Comparison of ENCODE assay signal across 21 mouse cellular contexts in genomic region chr6:121402661-121403244, GRCm38 (mm10). TPM values are rescaled to one million over a fixed set of nuclear protein-coding genes. Genes with fewer than 3 reads are reported as not detected.
A peak's percentile ranks its signal among the peaks of the same experiment; 100 is the strongest.
DNase-seq lines count a peak whose midpoint lies in the region; ATAC-seq and TF ChIP-seq lines count a peak whose summit lies in the region.
"Had no signal": no experiment of that assay in that cellular context is flagged by ENCODE, and none has a peak within 500 bp of the region (broad histone marks: within the 10 kb centered on the region; RNA-seq: fewer than 3 reads in every experiment).

No protein-coding gene starts in this region.

- no peak for DNase-seq in forebrain, embryonic 11.5 days (ENCODE audit: low spot score)
- DNase-seq in retina, embryonic 14.5 days (ENCODE audit: low spot score) = peak; percentile 32
- DNase-seq in retina, postnatal 1 day = no peak
- no peak for DNase-seq in gastrocnemius, adult 2 months
- DNase-seq in liver, postnatal 0 days = no peak
- DNase-seq in testis, postnatal 10 days (ENCODE audit: low spot score) = no peak
- DNase-seq: adrenal gland, adult 8-10 months; cerebellum, adult 2 months; kidney, adult 18-20 months; kidney, postnatal 14 days; lung, postnatal 14 days; right cerebral cortex, postnatal 4 days had no signal

- no peaks in the 10 kb centered on the region for H3K27me3 ChIP-seq in forebrain, embryonic 13.5 days
- no peaks in the 10 kb centered on the region for H3K27me3 ChIP-seq in forebrain, embryonic 11.5 days (ENCODE audit: control insufficient read depth, insufficient read depth, low read length)
- no peaks in the 10 kb centered on the region for H3K27me3 ChIP-seq in midbrain, embryonic 13.5 days
- 0 out of 2 replicates have a peak, but pooled peaks cover 7% of the 10 kb centered on the region for H3K27me3 ChIP-seq in liver, postnatal 0 days (ENCODE audit: insufficient read depth, low read length)
- H3K27me3 ChIP-seq: limb, embryonic 15.5 days had no signal

- H3K36me3 ChIP-seq in forebrain, embryonic 13.5 days (ENCODE audit: poor library complexity, severe bottlenecking) = no peaks in the 10 kb centered on the region
- no peaks in the 10 kb centered on the region for H3K36me3 ChIP-seq in forebrain, embryonic 11.5 days (ENCODE audit: control insufficient read depth, insufficient read depth, low read length)
- H3K36me3 ChIP-seq in midbrain, embryonic 13.5 days = no peaks in the 10 kb centered on the region
- H3K36me3 ChIP-seq in liver, postnatal 0 days (replicated peaks; ENCODE audit: insufficient read depth, low read length) = no peaks in the 10 kb centered on the region
- H3K36me3 ChIP-seq: limb, embryonic 15.5 days had no signal

- H3K4me3 ChIP-seq in forebrain, embryonic 13.5 days = no peak overlapping the region
- H3K4me3 ChIP-seq in forebrain, embryonic 11.5 days (ENCODE audit: low read depth, low read length) = no peak overlapping the region
- no peak overlapping the region for H3K4me3 ChIP-seq in midbrain, embryonic 13.5 days (replicated peaks)
- no peak overlapping the region for H3K4me3 ChIP-seq in gastrocnemius, adult 2 months
- H3K4me3 ChIP-seq in liver, postnatal 0 days (ENCODE audit: low read depth, low read length) = no peak overlapping the region
- H3K4me3 ChIP-seq: erythroblast, embryonic 14.5 days; limb, embryonic 15.5 days had no signal

- TF ChIP-seq CTCF in gastrocnemius, adult 2 months (IDR thresholded peaks at IDR 0.05) = no peak
- no peak for TF ChIP-seq CTCF in liver, postnatal 0 days (IDR thresholded peaks at IDR 0.05; ENCODE audit: low read depth)

- H3K9ac ChIP-seq in forebrain, embryonic 13.5 days = no peak overlapping the region
- no peak overlapping the region for H3K9ac ChIP-seq in forebrain, embryonic 11.5 days (ENCODE audit: low read length)
- peak overlapping the region; percentile 12; the same call in 1 of the 2 replicates for H3K9ac ChIP-seq in midbrain, embryonic 13.5 days (replicated peaks)
- no peak overlapping the region for H3K9ac ChIP-seq in liver, postnatal 0 days (replicated peaks)
- H3K9ac ChIP-seq: limb, embryonic 15.5 days had no signal

- H3K4me2 ChIP-seq in forebrain, embryonic 13.5 days = no peak overlapping the region
- H3K4me2 ChIP-seq in forebrain, embryonic 11.5 days (ENCODE audit: low read depth, low read length, severe bottlenecking) = no peak overlapping the region
- no peak overlapping the region for H3K4me2 ChIP-seq in midbrain, embryonic 13.5 days (replicated peaks)
- H3K4me2 ChIP-seq in liver, postnatal 0 days (ENCODE audit: low read depth, low read length) = no peak overlapping the region
- H3K4me2 ChIP-seq: limb, embryonic 15.5 days had no signal

- TF ChIP-seq EP300 in liver, postnatal 0 days (IDR thresholded peaks at IDR 0.05; ENCODE audit: low read depth) = no peak

- peak overlapping the region; percentile 7; the same call in 1 of the 2 replicates for H3K27ac ChIP-seq in forebrain, embryonic 13.5 days
- H3K27ac ChIP-seq in forebrain, embryonic 11.5 days (ENCODE audit: low read depth, low read length) = no peak overlapping the region
- peak overlapping the region; percentile 72 for H3K27ac ChIP-seq in midbrain, embryonic 13.5 days
- no peak overlapping the region for H3K27ac ChIP-seq in gastrocnemius, adult 2 months
- H3K27ac ChIP-seq in liver, postnatal 0 days (ENCODE audit: low read depth) = no peak overlapping the region
- H3K27ac ChIP-seq: limb, embryonic 15.5 days had no signal

- H3K4me1 ChIP-seq in forebrain, embryonic 13.5 days = peaks cover 12% of the 10 kb centered on the region; the same call in 1 of the 2 replicates
- peaks cover 3% of the 10 kb centered on the region; the same call in 1 of the 2 replicates for H3K4me1 ChIP-seq in forebrain, embryonic 11.5 days (replicated peaks; ENCODE audit: control insufficient read depth, insufficient read depth, low read length)
- H3K4me1 ChIP-seq in midbrain, embryonic 13.5 days (replicated peaks) = peaks cover 18% of the 10 kb centered on the region
- no peaks in the 10 kb centered on the region for H3K4me1 ChIP-seq in liver, postnatal 0 days (ENCODE audit: insufficient read depth)
- H3K4me1 ChIP-seq: limb, embryonic 15.5 days had no signal

- WGBS in forebrain, embryonic 13.5 days = 45% methylated on average over 8 of the region's 8 CpGs
- 74% methylated on average over 8 of the region's 8 CpGs for WGBS in forebrain, embryonic 11.5 days
- WGBS in midbrain, embryonic 13.5 days = 57% methylated on average over 8 of the region's 8 CpGs
- 87% methylated on average over 8 of the region's 8 CpGs for WGBS in liver, postnatal 0 days (ENCODE audit: insufficient replicate concordance)

- intact Hi-C loops in gastrocnemius, adult 2 months (cut with DNase I) = no loop called here

- no peaks in the 10 kb centered on the region for H3K9me3 ChIP-seq in forebrain, embryonic 13.5 days (replicated peaks)
- no peaks in the 10 kb centered on the region for H3K9me3 ChIP-seq in forebrain, embryonic 11.5 days (ENCODE audit: control insufficient read depth, low read length)
- no peaks in the 10 kb centered on the region for H3K9me3 ChIP-seq in midbrain, embryonic 13.5 days
- no peaks in the 10 kb centered on the region for H3K9me3 ChIP-seq in liver, postnatal 0 days (ENCODE audit: low read length)
- H3K9me3 ChIP-seq: limb, embryonic 15.5 days had no signal

- ATAC-seq in forebrain, embryonic 13.5 days = peak; percentile 31; the same call in 1 of the 2 replicates
- no peak for ATAC-seq in forebrain, embryonic 11.5 days (replicated peaks; ENCODE audit: low FRiP score)
- peak; percentile 54 for ATAC-seq in midbrain, embryonic 13.5 days
- no peak for ATAC-seq in liver, postnatal 0 days

RNA-seq across cellular contexts. Expression of gene Slc6a12, which starts 59.9 kb away (rescaled TPM):
- 0.35 and 0.64 TPM in 2 replicates for polyA plus RNA-seq in forebrain, embryonic 13.5 days (2015; fragmentation: Nextera tagmentation; extraction: Ambion mirVana)
- polyA plus RNA-seq in forebrain, embryonic 11.5 days (2014; fragmentation: Nextera tagmentation; extraction: Ambion mirVana) = 0.15 TPM in 1 of 2 replicates, not detected in the other
- 0.52 and 1.3 TPM in 2 replicates for polyA plus RNA-seq in midbrain, embryonic 13.5 days (2015; fragmentation: Nextera tagmentation; extraction: Ambion mirVana)
- under 1 TPM; 0.11 to 0.20 TPM for total RNA-seq in gastrocnemius, adult 2 months (2021)
- 23.6 and 25.8 TPM in 2 replicates for polyA plus RNA-seq in liver, postnatal 0 days (2015; fragmentation: Nextera tagmentation; extraction: Ambion mirVana)
- total RNA-seq: common myeloid progenitor, adult 5-6 weeks; hematopoietic stem cell, adult 5-6 weeks; megakaryocyte-erythroid progenitor cell, adult 5-6 weeks had no signal
- polyA plus RNA-seq: embryonic facial prominence, embryonic 11.5 days; erythroblast, embryonic 14.5 days; heart, embryonic 14.5 days had no signal

Comparison
In these comparisons a context has a peak if more than half of its experiments do, and no peak if none do; other contexts are left out.
1. ATAC-seq: peak in forebrain, embryonic 13.5 days (single experiment) and midbrain, embryonic 13.5 days (single experiment); none in forebrain, embryonic 11.5 days (single experiment) and liver, postnatal 0 days (single experiment).
2. H3K27ac ChIP-seq: peak in forebrain, embryonic 13.5 days (single experiment) and midbrain, embryonic 13.5 days (single experiment); none in forebrain, embryonic 11.5 days (single experiment), gastrocnemius, adult 2 months (single experiment) and liver, postnatal 0 days (single experiment).
3. RNA of gene Slc6a12, which starts 59.9 kb away (polyA plus RNA-seq): 23.6 to 25.8 TPM in liver, postnatal 0 days; 0.52 to 1.3 TPM in midbrain, embryonic 13.5 days, 0.35 to 0.64 TPM in forebrain, embryonic 13.5 days and 0.15 TPM in forebrain, embryonic 11.5 days; every median in the first group is over 10 times any median in the second.